Comparison of ENCODE assay signal across 9 mouse cellular contexts in genomic region chr2:178175286-178175931, GRCm38 (mm10). TPM values are rescaled to one million over a fixed set of nuclear protein-coding genes. Genes with fewer than 3 reads are reported as not detected.
DNase-seq lines count a peak whose midpoint lies in the region; ATAC-seq lines count a peak whose summit lies in the region.
"Had no signal": no experiment of that assay in that cellular context is flagged by ENCODE, and none has a peak within 500 bp of the region (broad histone marks: within the 10 kb centered on the region; RNA-seq: fewer than 3 reads in every experiment).

No protein-coding gene starts in this region.

- no peaks in the 10 kb centered on the region for H3K9me3 ChIP-seq in embryonic facial prominence, embryonic 14.5 days (ENCODE audit: control insufficient read depth, low read length)
- no peaks in the 10 kb centered on the region for H3K9me3 ChIP-seq in limb, embryonic 11.5 days (ENCODE audit: control insufficient read depth, low read length)

- DNase-seq in left cerebral cortex, postnatal 14 days (ENCODE audit: low spot score in 2 of 2): peak; percentile 48 to 54
- no peak for DNase-seq in left cerebral cortex, adult 8-10 months (ENCODE audit: low spot score in 2 of 2)
- DNase-seq in embryonic facial prominence, embryonic 14.5 days (ENCODE audit: low spot score): peak; percentile 82
- peak; percentile 58 for DNase-seq in limb, embryonic 11.5 days (ENCODE audit: low spot score)
- peak; percentile 48 for DNase-seq in right cerebral cortex, postnatal 25 days
- DNase-seq in adrenal gland, postnatal 14 days: no peak
- no peak for DNase-seq in urinary bladder, postnatal 36 days (ENCODE audit: low spot score in 2 of 2)
- DNase-seq in frontal cortex, postnatal 25 days (ENCODE audit: low spot score in 2 of 2): no peak

- H3K27me3 ChIP-seq in embryonic facial prominence, embryonic 14.5 days (replicated peaks; ENCODE audit: control insufficient read depth, insufficient read depth, low read length): no peaks in the 10 kb centered on the region
- H3K27me3 ChIP-seq in limb, embryonic 11.5 days (ENCODE audit: control insufficient read depth, insufficient read depth, low read length): no peaks in the 10 kb centered on the region

- peak; percentile 91 for ATAC-seq in embryonic facial prominence, embryonic 14.5 days (ENCODE audit: low read depth)
- peak; percentile 52; the same call in 1 of the 2 replicates for ATAC-seq in limb, embryonic 11.5 days (ENCODE audit: insufficient number of reproducible peaks, low FRiP score, low TSS enrichment, low read depth)

- WGBS in embryonic facial prominence, embryonic 14.5 days: 22% methylated on average over 16 of the region's 16 CpGs
- WGBS in limb, embryonic 11.5 days: 42% methylated on average over 16 of the region's 16 CpGs

- H3K4me2 ChIP-seq in embryonic facial prominence, embryonic 14.5 days (ENCODE audit: low read depth, low read length): peak overlapping the region; percentile 43
- peak overlapping the region; percentile 30; the same call in 1 of the 2 replicates for H3K4me2 ChIP-seq in limb, embryonic 11.5 days (ENCODE audit: low read depth, severe bottlenecking)

- peak overlapping the region; percentile 23 for H3K4me3 ChIP-seq in embryonic facial prominence, embryonic 14.5 days (ENCODE audit: low read depth, low read length)
- no peak overlapping the region for H3K4me3 ChIP-seq in limb, embryonic 11.5 days (ENCODE audit: low read depth, low read length)

- H3K27ac ChIP-seq in embryonic facial prominence, embryonic 14.5 days (replicated peaks; ENCODE audit: low read depth, low read length): 0 out of 2 replicates have a peak overlapping the region, but pooled peaks have one; percentile 25
- H3K27ac ChIP-seq in limb, embryonic 11.5 days (replicated peaks; ENCODE audit: low read depth, low read length): no peak overlapping the region

- intact Hi-C loops in left cerebral cortex, postnatal 14 days (cut with DNase I): no loop called here

- H3K36me3 ChIP-seq in embryonic facial prominence, embryonic 14.5 days (ENCODE audit: control insufficient read depth, insufficient read depth, low read length): no peaks in the 10 kb centered on the region
- no peaks in the 10 kb centered on the region for H3K36me3 ChIP-seq in limb, embryonic 11.5 days (ENCODE audit: control insufficient read depth, insufficient read depth, low read length)

- H3K4me1 ChIP-seq in embryonic facial prominence, embryonic 14.5 days (ENCODE audit: control insufficient read depth, insufficient read depth, low read length): no peaks in the 10 kb centered on the region
- H3K4me1 ChIP-seq in limb, embryonic 11.5 days (ENCODE audit: control insufficient read depth, insufficient read depth, low read length): no peaks in the 10 kb centered on the region

- peak overlapping the region; percentile 41; the same call in 1 of the 2 replicates for H3K9ac ChIP-seq in embryonic facial prominence, embryonic 14.5 days (ENCODE audit: low read depth, low read length)
- no peak overlapping the region for H3K9ac ChIP-seq in limb, embryonic 11.5 days (ENCODE audit: low read length)

RNA-seq across cellular contexts. Expression of gene Phactr3, which starts 56.6 kb away (rescaled TPM):
- total RNA-seq in left cerebral cortex, postnatal 14 days (2021): 100 to 1,000 TPM; 144 to 146 TPM
- total RNA-seq in left cerebral cortex, adult 8-10 months (2022): 100 to 1,000 TPM; 133 to 145 (median 140) TPM
- polyA plus RNA-seq in embryonic facial prominence, embryonic 14.5 days (2014; fragmentation: Nextera tagmentation; extraction: Ambion mirVana): 1.8 and 2.1 TPM in 2 replicates
- 4.2 and 4.3 TPM in 2 replicates for polyA plus RNA-seq in limb, embryonic 11.5 days (2014; fragmentation: Nextera tagmentation; extraction: Ambion mirVana)
- 1.5 and 4.1 TPM in 2 replicates for total RNA-seq in adrenal gland, postnatal 14 days (2021)
- total RNA-seq: liver, adult 2 months had no signal
- polyA plus RNA-seq: liver, adult 2 months had no signal

Comparison
In these comparisons a context has a peak if more than half of its experiments do, and no peak if none do; other contexts are left out.
1. DNase-seq: peak in left cerebral cortex, postnatal 14 days (2 of 2), embryonic facial prominence, embryonic 14.5 days (single experiment), limb, embryonic 11.5 days (single experiment) and right cerebral cortex, postnatal 25 days (single experiment); none in left cerebral cortex, adult 8-10 months (0 of 2), adrenal gland, postnatal 14 days (single experiment), urinary bladder, postnatal 36 days (0 of 2) and frontal cortex, postnatal 25 days (0 of 2).
2. RNA of gene Phactr3, which starts 56.6 kb away (total RNA-seq): 144 to 146 TPM in left cerebral cortex, postnatal 14 days and 133 to 145 TPM in left cerebral cortex, adult 8-10 months; 1.5 to 4.1 TPM in adrenal gland, postnatal 14 days; every median in the first group is over 10 times any median in the second.